8 mouse cellular contexts compared by ENCODE assay signal in genomic region chr12:30890067-30890466, GRCm38 (mm10). TPM values are rescaled to one million over a fixed set of nuclear protein-coding genes. Genes with fewer than 3 reads are reported as not detected.
DNase-seq lines count a peak whose midpoint lies in the region; ATAC-seq and TF ChIP-seq lines count a peak whose summit lies in the region.

No protein-coding gene starts in this region.

- CTCF ChIA-PET in Patski (lab: Charles Lee): interaction anchor here (1.9 kb wide), 1 partner anchor 18 kb away, joined by 6 read pairs; no protein-coding TSS in a partner anchor

- TF ChIP-seq RAD21 in CH12.LX (IDR thresholded peaks at IDR 0.05; ENCODE audit: low read depth, low read length): peak; percentile 74

- no peak overlapping the region for H3K4me2 ChIP-seq in CH12.LX (ENCODE audit: insufficient read depth, low read depth, poor library complexity, severe bottlenecking)
- H3K4me2 ChIP-seq in liver, embryonic 13.5 days: no peak overlapping the region
- H3K4me2 ChIP-seq in neural tube, embryonic 11.5 days (ENCODE audit: low read depth): no peak overlapping the region

- no peak overlapping the region for H3K27ac ChIP-seq in CH12.LX (ENCODE audit: insufficient read depth, low read depth)
- no peak overlapping the region for H3K27ac ChIP-seq in liver, embryonic 13.5 days
- H3K27ac ChIP-seq in neural tube, embryonic 11.5 days (ENCODE audit: low read depth, low read length): no peak overlapping the region

- in situ Hi-C loops in CH12.LX (cut with MboI; ENCODE audit: low pct_ligation_motif_present, low pct_unique_long_range_greater_than_20kb, low sequenced_read_pairs): no loop called here
- in situ Hi-C loops in Patski (cut with MboI; ENCODE audit: low pct_unique_long_range_greater_than_20kb): loop anchor here (25.0 kb wide), 1 partner anchor 978 kb away; no protein-coding TSS in a partner anchor

- no peak for TF ChIP-seq EP300 in CH12.LX (IDR thresholded peaks at IDR 0.05; ENCODE audit: low read length)

- H3K9me3 ChIP-seq in CH12.LX (replicated peaks; ENCODE audit: low read length): no peaks in the 10 kb centered on the region
- H3K9me3 ChIP-seq in liver, embryonic 13.5 days (replicated peaks): no peaks in the 10 kb centered on the region
- H3K9me3 ChIP-seq in neural tube, embryonic 11.5 days (ENCODE audit: control insufficient read depth, low read length): no peaks in the 10 kb centered on the region

- POLR2A ChIA-PET in Patski (lab: Charles Lee): no interaction called here

- dilution Hi-C loops in CH12.LX (cut with MboI; ENCODE audit: extremely low pct_ligation_motif_present, extremely low pct_unique_long_range_greater_than_20kb, low sequenced_read_pairs): no loop called here

- no peak overlapping the region for H3K4me3 ChIP-seq in CH12.LX (replicated peaks in 1 of 3; ENCODE audit: low read depth in 2 of 3, low read length in 2 of 3, poor library complexity in 1 of 3)
- H3K4me3 ChIP-seq in liver, embryonic 13.5 days (replicated peaks): no peak overlapping the region
- H3K4me3 ChIP-seq in neural tube, embryonic 11.5 days (ENCODE audit: low read depth, low read length): no peak overlapping the region

- no peaks in the 10 kb centered on the region for H3K27me3 ChIP-seq in CH12.LX (replicated peaks)
- peaks cover 6% of the 10 kb centered on the region for H3K27me3 ChIP-seq in Patski
- peaks cover 24% of the 10 kb centered on the region for H3K27me3 ChIP-seq in liver, embryonic 13.5 days
- H3K27me3 ChIP-seq in neural tube, embryonic 11.5 days (ENCODE audit: control insufficient read depth, insufficient read depth, low read length): peaks cover 8% of the 10 kb centered on the region

- TF ChIP-seq CTCF in CH12.LX (conservative IDR thresholded peaks at IDR 0.05 in 1 of 2, IDR thresholded peaks at IDR 0.05 in 1 of 2; ENCODE audit: low read depth in 2 of 2, low read length in 2 of 2) (peak; percentile 47 to 77), Patski (IDR thresholded peaks at IDR 0.05) (peak; percentile 80)

- peak; percentile 54 for ATAC-seq in Patski
- peak; percentile 86 for ATAC-seq in common myeloid progenitor, adult 5-6 weeks (replicated peaks; ENCODE audit: low read depth, poor library complexity, severe bottlenecking)
- peak; percentile 67 for ATAC-seq in granulocyte monocyte progenitor cell, adult 5-6 weeks (replicated peaks; ENCODE audit: poor library complexity, severe bottlenecking)
- ATAC-seq in liver, embryonic 13.5 days (ENCODE audit: low read depth): peak; percentile 44
- no peak for ATAC-seq in neural tube, embryonic 11.5 days (ENCODE audit: insufficient read depth, low FRiP score, low TSS enrichment)

- H3K79me2 ChIP-seq in CH12.LX (replicated peaks; ENCODE audit: control insufficient read depth, extremely low read depth, insufficient read depth, poor library complexity, severe bottlenecking): no peaks in the 10 kb centered on the region

- H3K36me3 ChIP-seq in CH12.LX (replicated peaks in 1 of 2; ENCODE audit: control insufficient read depth in 1 of 2, insufficient read depth in 1 of 2, low read length in 1 of 2): peaks cover 3 to 15% of the 10 kb centered on the region in 2 experiments
- peaks cover 23% of the 10 kb centered on the region for H3K36me3 ChIP-seq in liver, embryonic 13.5 days
- no peaks in the 10 kb centered on the region for H3K36me3 ChIP-seq in neural tube, embryonic 11.5 days (ENCODE audit: control insufficient read depth, insufficient read depth, low read length)

- 34% methylated on average over 5 of the region's 5 CpGs for WGBS in liver, embryonic 13.5 days (ENCODE audit: insufficient replicate concordance)
- WGBS in neural tube, embryonic 11.5 days: 43% methylated on average over 5 of the region's 5 CpGs

- peak; percentile 49 for DNase-seq in CH12.LX (ENCODE audit: extremely low read depth)
- no peak for DNase-seq in Patski (ENCODE audit: low read depth, low spot score)
- peak; percentile 80 for DNase-seq in kidney, postnatal 14 days
- DNase-seq in liver, embryonic 13.5 days: peak; percentile 48
- DNase-seq in neural tube, embryonic 11.5 days (ENCODE audit: low spot score): peak; percentile 73
- DNase-seq in ovary, postnatal 10 days (ENCODE audit: low spot score): no peak

- no peaks in the 10 kb centered on the region for H3K4me1 ChIP-seq in CH12.LX (ENCODE audit: control insufficient read depth in 1 of 2, insufficient read depth in 2 of 2)
- H3K4me1 ChIP-seq in liver, embryonic 13.5 days (replicated peaks): peaks cover 26% of the 10 kb centered on the region
- H3K4me1 ChIP-seq in neural tube, embryonic 11.5 days (ENCODE audit: control insufficient read depth, insufficient read depth, low read length): no peaks in the 10 kb centered on the region

- H3K9ac ChIP-seq in CH12.LX (ENCODE audit: insufficient read depth, low read depth): no peak overlapping the region
- H3K9ac ChIP-seq in liver, embryonic 13.5 days: no peak overlapping the region
- H3K9ac ChIP-seq in neural tube, embryonic 11.5 days (ENCODE audit: low read length): no peak overlapping the region

- no peak for TF ChIP-seq POLR2A in CH12.LX (IDR thresholded peaks at IDR 0.05; ENCODE audit: low read depth, low read length)

TF ChIP-seq in CH12.LX, 34 proteins besides CTCF, POLR2A, EP300 and RAD21:
- TF ChIP-seq SMC3 (IDR thresholded peaks at IDR 0.05; ENCODE audit: low read depth, low read length): peak; percentile 82
- TF ChIP-seq KAT2A (IDR thresholded peaks at IDR 0.05; ENCODE audit: insufficient replicate concordance, low read length): no peak
- TF ChIP-seq USF1 (IDR thresholded peaks at IDR 0.05; ENCODE audit: low read depth, low read length): no peak
- TF ChIP-seq IRF4 (IDR thresholded peaks at IDR 0.05; ENCODE audit: low read depth, low read length): no peak
- no peak for TF ChIP-seq TCF12 (IDR thresholded peaks at IDR 0.05; ENCODE audit: low read depth, low read length)
- TF ChIP-seq GABPA (IDR thresholded peaks at IDR 0.05; ENCODE audit: insufficient replicate concordance, low read depth, low read length): no peak
- TF ChIP-seq NRF1 (IDR thresholded peaks at IDR 0.05; ENCODE audit: low read depth, low read length): no peak
- no peak for TF ChIP-seq USF2 (conservative IDR thresholded peaks at IDR 0.05; ENCODE audit: low read depth, low read length)

RNA-seq across cellular contexts. Expression of gene Alkal2, which starts 5.9 kb away (rescaled TPM):
- total RNA-seq in CH12.LX (2012; rRNA removed) (not detected in 2 replicates), CH12.LX (2014; rRNA removed) (not detected in 2 replicates)
- polyA plus RNA-seq in CH12.LX (2012; ENCODE audit: insufficient read length, low read depth) (not detected in 2 replicates), Patski (2021) (not detected)
- not detected in 2 replicates for total RNA-seq in common myeloid progenitor, adult 5-6 weeks (2017)
- total RNA-seq in granulocyte monocyte progenitor cell, adult 5-6 weeks (2014; fragmentation: Nextera tagmentation): not detected in 2 replicates
- not detected in 2 replicates for total RNA-seq in granulocyte monocyte progenitor cell, adult 5-6 weeks (2017)
- 0.09 TPM in 1 of 2 replicates, not detected in the other for polyA plus RNA-seq in liver, embryonic 13.5 days (2015; fragmentation: Nextera tagmentation; extraction: Ambion mirVana)
- polyA plus RNA-seq in neural tube, embryonic 11.5 days (2014; fragmentation: Nextera tagmentation; extraction: Ambion mirVana): not detected in 2 replicates

RNA-seq across cellular contexts. Expression of gene Acp1, which starts 21.3 kb away (rescaled TPM):
- 85.5 and 92.4 TPM in 2 replicates for total RNA-seq in CH12.LX (2012; rRNA removed)
- total RNA-seq in CH12.LX (2014; rRNA removed): 198 and 225 TPM in 2 replicates
- polyA plus RNA-seq in CH12.LX (2012; ENCODE audit: insufficient read length, low read depth): 125 and 131 TPM in 2 replicates
- 80.1 TPM for polyA plus RNA-seq in Patski (2021)
- total RNA-seq in common myeloid progenitor, adult 5-6 weeks (2017): 105 and 126 TPM in 2 replicates
- total RNA-seq in granulocyte monocyte progenitor cell, adult 5-6 weeks (2014; fragmentation: Nextera tagmentation): 55.3 and 61.0 TPM in 2 replicates
- 69.7 and 69.8 TPM in 2 replicates for total RNA-seq in granulocyte monocyte progenitor cell, adult 5-6 weeks (2017)
- 351 and 380 TPM in 2 replicates for polyA plus RNA-seq in liver, embryonic 13.5 days (2015; fragmentation: Nextera tagmentation; extraction: Ambion mirVana)
- polyA plus RNA-seq in neural tube, embryonic 11.5 days (2014; fragmentation: Nextera tagmentation; extraction: Ambion mirVana): 189 and 194 TPM in 2 replicates

RNA-seq across cellular contexts. Expression of gene Sh3yl1, which starts 21.4 kb away (rescaled TPM):
- total RNA-seq in CH12.LX (2012; rRNA removed) (0.46 and 0.59 TPM in 2 replicates), CH12.LX (2014; rRNA removed) (0.28 and 0.34 TPM in 2 replicates)
- polyA plus RNA-seq in CH12.LX (2012; ENCODE audit: insufficient read length, low read depth) (1.0 and 1.2 TPM in 2 replicates), Patski (2021) (13.3 TPM)
- 0.05 and 1.2 TPM in 2 replicates for total RNA-seq in common myeloid progenitor, adult 5-6 weeks (2017)
- total RNA-seq in granulocyte monocyte progenitor cell, adult 5-6 weeks (2014; fragmentation: Nextera tagmentation): 0.28 and 2.4 TPM in 2 replicates
- 1.2 and 3.0 TPM in 2 replicates for total RNA-seq in granulocyte monocyte progenitor cell, adult 5-6 weeks (2017)
- polyA plus RNA-seq in liver, embryonic 13.5 days (2015; fragmentation: Nextera tagmentation; extraction: Ambion mirVana): 33.6 and 41.1 TPM in 2 replicates
- 20.7 and 23.1 TPM in 2 replicates for polyA plus RNA-seq in neural tube, embryonic 11.5 days (2014; fragmentation: Nextera tagmentation; extraction: Ambion mirVana)

Comparison
In these comparisons a context has a peak if more than half of its experiments do, and no peak if none do; other contexts are left out.
1. DNase-seq: peak in CH12.LX (single experiment), kidney, postnatal 14 days (single experiment), liver, embryonic 13.5 days (single experiment) and neural tube, embryonic 11.5 days (single experiment); none in Patski (single experiment) and ovary, postnatal 10 days (single experiment).